Mouse (Mus musculus) fat pad, adult 2 months (tissue): ENCODE data around the gene Fgfr2.

Experiments used
- DNase-seq: peaks from one replicate; pipeline ENCODE4 v3.0.0-alpha.2; 2011; ENCODE audit warnings: low read depth, low spot score; ENCODE audit errors: extremely low read depth

Gene Fgfr2

GRCm38 (mm10) chr7:132211920-132212701 is 911.0 kb downstream of the Fgfr2 start:
- no peak for DNase-seq

GRCm38 (mm10) chr7:132210616-132211015 is 912.5 kb downstream of the Fgfr2 start:
- no peak for DNase-seq

GRCm38 (mm10) chr7:132208946-132209651 is 914.1 kb downstream of the Fgfr2 start:
- no peak for DNase-seq

- DNase-seq: no peak
These were observed 919.0 kb downstream of the Fgfr2 start for GRCm38 (mm10) chr7:132204073-132204612.

GRCm38 (mm10) chr7:132199686-132200085 is 923.5 kb downstream of the Fgfr2 start:
- no peak for DNase-seq

GRCm38 (mm10) chr7:132198806-132199205 is 924.3 kb downstream of the Fgfr2 start:
- DNase-seq: no peak

GRCm38 (mm10) chr7:132197817-132198475 is 925.2 kb downstream of the Fgfr2 start:
- no peak for DNase-seq

- DNase-seq: no peak
These were observed 926.6 kb downstream of the Fgfr2 start for GRCm38 (mm10) chr7:132196581-132196980.

- no peak for DNase-seq
These were observed 929.5 kb downstream of the Fgfr2 start for GRCm38 (mm10) chr7:132193606-132194005.

- no peak for DNase-seq
These were observed 935.7 kb downstream of the Fgfr2 start for GRCm38 (mm10) chr7:132187456-132187855.

- DNase-seq: no peak
These were observed 939.2 kb downstream of the Fgfr2 start for GRCm38 (mm10) chr7:132183892-132184404.

GRCm38 (mm10) chr7:132181586-132182198 is 941.5 kb downstream of the Fgfr2 start:
- DNase-seq: no peak

GRCm38 (mm10) chr7:132181042-132181441 is 942.1 kb downstream of the Fgfr2 start:
- no peak for DNase-seq

GRCm38 (mm10) chr7:132179049-132179448 is 944.1 kb downstream of the Fgfr2 start:
- no peak for DNase-seq

GRCm38 (mm10) chr7:132174787-132175186 is 948.4 kb downstream of the Fgfr2 start:
- DNase-seq: no peak

- no peak for DNase-seq
These were observed 948.9 kb downstream of the Fgfr2 start for GRCm38 (mm10) chr7:132174296-132174695.

- DNase-seq: no peak
These were observed 950.9 kb downstream of the Fgfr2 start for GRCm38 (mm10) chr7:132172220-132172619.

- DNase-seq: no peak
These were observed 951.4 kb downstream of the Fgfr2 start for GRCm38 (mm10) chr7:132171716-132172115.

- DNase-seq: no peak
These were observed 953.6 kb downstream of the Fgfr2 start for GRCm38 (mm10) chr7:132169419-132170169.

- no peak for DNase-seq
These were observed 955.9 kb downstream of the Fgfr2 start for GRCm38 (mm10) chr7:132167239-132167638.
